Mouse (Mus musculus): ENCODE results near the gene Adgrf2. TPM values are rescaled to one million over a fixed set of nuclear protein-coding genes. Genes with fewer than 3 reads are reported as not detected.

The Adgrf2 gene
- total RNA-seq, 1 experiment from 2014 or later, result 0.18 TPM

Other genes starting within 250 kb of the Adgrf2 start
- gene Opn5, start 130.8 kb downstream of the Adgrf2 start, total RNA-seq (2021), result not detected in 2 replicates
- 0.27 TPM in 1 of 2 replicates, not detected in the other for gene Adgrf4, start 49.9 kb downstream of the Adgrf2 start, total RNA-seq (2021)
- 65.4 and 79.9 TPM in 2 replicates for gene Cd2ap, start 134.5 kb upstream of the Adgrf2 start, total RNA-seq (2021)